Mouse (Mus musculus): Measurements from ENCODE around the gene Wscd2. TPM values are rescaled to one million over a fixed set of nuclear protein-coding genes. Genes with fewer than 3 reads are reported as not detected.

Wscd2 gene
- total and polyA plus RNA-seq, 2 experiments from 2014 or later: 10.2 to 25.1 TPM

DNA sequence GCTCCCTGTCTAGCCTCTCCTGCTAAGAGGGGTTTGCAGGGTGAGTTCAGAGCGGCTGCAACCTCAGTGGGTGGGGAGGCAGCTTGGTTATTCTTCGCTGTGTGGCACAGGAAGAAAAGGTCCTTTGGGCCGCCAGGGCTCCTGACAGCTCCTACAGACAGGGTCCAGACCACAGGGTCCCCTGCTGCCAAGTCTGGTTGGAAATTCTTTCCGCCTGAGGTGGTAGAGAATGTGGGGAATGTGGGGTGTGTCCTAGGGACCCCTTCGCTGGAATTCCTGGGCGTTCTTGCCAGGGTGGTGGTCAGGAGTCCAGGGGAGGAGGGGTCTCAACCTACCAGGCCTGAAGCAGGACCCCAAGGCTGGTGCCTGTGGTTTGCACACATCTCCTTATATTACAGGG lies 13.3 kb upstream of the Wscd2 start:
- no peak for ATAC-seq
- Histone ChIP-seq H3K4me1 (ENCODE audit: insufficient read depth) (no peaks in the 10 kb centered on the region), H3K4me2 (ENCODE audit: low read depth) (no peak overlapping the region), H3K27ac (ENCODE audit: low read depth, low read length) (no peak overlapping the region), H3K9me3 (ENCODE audit: low read length) (no peaks in the 10 kb centered on the region), H3K36me3 (ENCODE audit: insufficient read depth) (no peaks in the 10 kb centered on the region), H3K4me3 (ENCODE audit: low read depth, low read length) (no peak overlapping the region), H3K27me3 (ENCODE audit: insufficient read depth, low read length) (no peaks in the 10 kb centered on the region), H3K9ac (no peak overlapping the region)
- no peak for TF ChIP-seq CTCF (IDR thresholded peaks at IDR 0.05; ENCODE audit: low read depth)
- WGBS: 28% methylated on average over 6 of the region's 6 CpGs
- DNase-seq: no peak

GRCm38 (mm10) chr5:113479075-113479474 lies 11.1 kb upstream of the Wscd2 start:
- Histone ChIP-seq H3K4me1 (ENCODE audit: insufficient read depth) (no peaks in the 10 kb centered on the region), H3K4me3 (ENCODE audit: low read depth, low read length) (no peak overlapping the region), H3K4me2 (ENCODE audit: low read depth) (no peak overlapping the region), H3K27me3 (ENCODE audit: insufficient read depth, low read length) (no peaks in the 10 kb centered on the region), H3K36me3 (ENCODE audit: insufficient read depth) (no peaks in the 10 kb centered on the region), H3K9ac (no peak overlapping the region), H3K9me3 (ENCODE audit: low read length) (no peaks in the 10 kb centered on the region), H3K27ac (ENCODE audit: low read depth, low read length) (no peak overlapping the region)
- TF ChIP-seq CTCF (IDR thresholded peaks at IDR 0.05; ENCODE audit: low read depth): no peak
- DNase-seq (peak; percentile 45), ATAC-seq (peak; percentile 64)
- WGBS: 45% methylated on average over 5 of the region's 5 CpGs

GRCm38 (mm10) chr5:113480451-113480850 lies 9.7 kb upstream of the Wscd2 start:
- no peak for TF ChIP-seq CTCF (IDR thresholded peaks at IDR 0.05; ENCODE audit: low read depth)
- H3K4me2 ChIP-seq (ENCODE audit: low read depth): no peak overlapping the region
- no peak overlapping the region; the same call in 1 of the 2 replicates for H3K27ac ChIP-seq (ENCODE audit: low read depth, low read length)
- no peak overlapping the region for H3K4me3 ChIP-seq (ENCODE audit: low read depth, low read length)
- no peaks in the 10 kb centered on the region for H3K27me3 ChIP-seq (ENCODE audit: insufficient read depth, low read length)
- WGBS: 52% methylated on average over 5 of the region's 5 CpGs
- no peak overlapping the region for H3K9ac ChIP-seq
- H3K9me3 ChIP-seq (ENCODE audit: low read length): no peaks in the 10 kb centered on the region
- no peaks in the 10 kb centered on the region for H3K4me1 ChIP-seq (ENCODE audit: insufficient read depth)
- DNase-seq: no peak
- ATAC-seq: no peak
- H3K36me3 ChIP-seq (ENCODE audit: insufficient read depth): no peaks in the 10 kb centered on the region

GRCm38 (mm10) chr5:113485584-113486162 lies 4.5 kb upstream of the Wscd2 start:
- DNase-seq (no peak), ATAC-seq (no peak)
- Histone ChIP-seq H3K9ac (no peak overlapping the region), H3K4me3 (ENCODE audit: low read depth, low read length) (no peak overlapping the region), H3K9me3 (ENCODE audit: low read length) (no peaks in the 10 kb centered on the region), H3K27ac (ENCODE audit: low read depth, low read length) (no peak overlapping the region), H3K27me3 (ENCODE audit: insufficient read depth, low read length) (no peaks in the 10 kb centered on the region), H3K4me1 (ENCODE audit: insufficient read depth) (no peaks in the 10 kb centered on the region), H3K36me3 (ENCODE audit: insufficient read depth) (no peaks in the 10 kb centered on the region), H3K4me2 (ENCODE audit: low read depth) (no peak overlapping the region)
- no peak for TF ChIP-seq CTCF (IDR thresholded peaks at IDR 0.05; ENCODE audit: low read depth)
- WGBS: 62% methylated on average over 11 of the region's 11 CpGs

- ATAC-seq (no peak), DNase-seq (no peak)
- 78% methylated on average over 8 of the region's 8 CpGs for WGBS
- Histone ChIP-seq H3K4me3 (ENCODE audit: low read depth, low read length) (no peak overlapping the region), H3K9ac (no peak overlapping the region), H3K27me3 (ENCODE audit: insufficient read depth, low read length) (no peaks in the 10 kb centered on the region), H3K4me2 (ENCODE audit: low read depth) (no peak overlapping the region), H3K27ac (ENCODE audit: low read depth, low read length) (no peak overlapping the region), H3K36me3 (ENCODE audit: insufficient read depth) (no peaks in the 10 kb centered on the region), H3K9me3 (ENCODE audit: low read length) (no peaks in the 10 kb centered on the region), H3K4me1 (ENCODE audit: insufficient read depth) (peaks cover 15% of the 10 kb centered on the region; the same call in 1 of the 2 replicates)
- TF ChIP-seq CTCF (IDR thresholded peaks at IDR 0.05; ENCODE audit: low read depth): no peak
Measured at GRCm38 (mm10) chr5:113487879-113488278, 2.3 kb upstream of the Wscd2 start.

- no peak for DNase-seq
- TF ChIP-seq CTCF (IDR thresholded peaks at IDR 0.05; ENCODE audit: low read depth): no peak
- Histone ChIP-seq H3K9ac (no peak overlapping the region), H3K4me3 (ENCODE audit: low read depth, low read length) (no peak overlapping the region), H3K4me2 (ENCODE audit: low read depth) (no peak overlapping the region), H3K27ac (ENCODE audit: low read depth, low read length) (no peak overlapping the region), H3K4me1 (ENCODE audit: insufficient read depth) (peaks cover 16% of the 10 kb centered on the region), H3K27me3 (ENCODE audit: insufficient read depth, low read length) (no peaks in the 10 kb centered on the region), H3K9me3 (ENCODE audit: low read length) (no peaks in the 10 kb centered on the region), H3K36me3 (ENCODE audit: insufficient read depth) (no peaks in the 10 kb centered on the region)
- WGBS: 90% methylated on average over 9 of the region's 9 CpGs
- no peak for ATAC-seq
Measured at GRCm38 (mm10) chr5:113489617-113490016, 516 bp upstream of the Wscd2 start.

GRCm38 (mm10) chr5:113490467-113491260 lies 531 bp downstream of the Wscd2 start:
- WGBS: 3% methylated on average over 50 of the region's 63 CpGs
- Histone ChIP-seq H3K36me3 (ENCODE audit: insufficient read depth) (no peaks in the 10 kb centered on the region), H3K27me3 (ENCODE audit: insufficient read depth, low read length) (no peaks in the 10 kb centered on the region), H3K4me1 (ENCODE audit: insufficient read depth) (peaks cover 16% of the 10 kb centered on the region), H3K4me2 (ENCODE audit: low read depth) (peak overlapping the region; percentile 83), H3K9ac (peak overlapping the region; percentile 88), H3K9me3 (ENCODE audit: low read length) (no peaks in the 10 kb centered on the region), H3K27ac (ENCODE audit: low read depth, low read length) (peak overlapping the region; percentile 86), H3K4me3 (ENCODE audit: low read depth, low read length) (peak overlapping the region; percentile 66)
- peak; percentile 80 for DNase-seq
- peak; percentile 88 for ATAC-seq
- TF ChIP-seq CTCF (IDR thresholded peaks at IDR 0.05; ENCODE audit: low read depth): no peak

Measured in forebrain, postnatal 0 days (tissue).